Comparison of ENCODE assay signal across 38 mouse cellular contexts in the genomic region with DNA sequence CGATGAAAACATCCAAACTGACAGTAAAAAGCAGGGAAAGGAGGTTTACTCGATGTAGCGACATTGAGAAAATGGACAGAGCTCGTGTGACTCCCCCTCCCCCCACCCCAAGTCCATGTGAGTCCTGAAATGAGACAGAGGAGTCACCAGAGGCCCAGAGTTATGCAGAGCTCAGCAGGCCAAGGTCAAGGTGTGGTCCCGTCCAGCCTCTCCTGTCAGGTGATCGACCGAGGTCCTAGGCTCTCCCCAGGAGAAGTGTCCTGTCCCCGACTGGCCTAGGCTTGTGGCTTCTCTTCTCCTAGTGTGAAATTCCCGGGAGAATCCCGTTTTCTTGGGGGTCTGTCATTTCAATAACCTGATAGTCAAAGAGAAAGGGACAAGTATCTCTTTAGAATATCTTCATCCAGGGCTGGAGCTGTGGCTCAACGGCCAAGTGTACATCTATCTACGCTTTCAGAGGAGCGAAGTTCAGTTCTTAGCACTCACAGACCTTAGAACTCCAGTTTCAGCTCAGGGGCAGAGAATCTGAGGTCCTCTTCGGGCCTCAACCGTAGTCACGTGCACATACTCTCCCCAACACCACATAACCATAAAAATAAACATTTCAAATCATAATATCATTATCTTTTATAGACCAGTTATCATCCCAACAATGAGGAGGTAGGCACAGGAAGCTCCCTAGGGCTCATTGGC. TPM values are rescaled to one million over a fixed set of nuclear protein-coding genes. Genes with fewer than 3 reads are reported as not detected.
"Had no signal": no experiment of that assay in that cellular context is flagged by ENCODE, and none has a peak within 500 bp of the region (broad histone marks: within the 10 kb centered on the region; RNA-seq: fewer than 3 reads in every experiment).

No protein-coding gene starts in this region.

- H3K36me3 ChIP-seq: heart, embryonic 13.5 days; heart, embryonic 15.5 days; hindbrain, embryonic 13.5 days; hindbrain, embryonic 15.5 days; kidney, embryonic 15.5 days; limb, embryonic 13.5 days; limb, embryonic 15.5 days; liver, embryonic 12.5 days had no signal

- ATAC-seq: inflammation-experienced regulatory T-cells, adult 6 months; liver, embryonic 12.5 days had no signal

- H3K9me3 ChIP-seq: heart, embryonic 13.5 days; heart, embryonic 15.5 days; hindbrain, embryonic 13.5 days; hindbrain, embryonic 15.5 days; kidney, embryonic 15.5 days; limb, embryonic 13.5 days; limb, embryonic 15.5 days; liver, embryonic 12.5 days had no signal

- H3K27ac ChIP-seq: gastrocnemius, adult 2 months; heart, adult 2 months; heart, embryonic 13.5 days; heart, embryonic 15.5 days; hindbrain, embryonic 13.5 days; hindbrain, embryonic 15.5 days; kidney, embryonic 15.5 days; kidney, postnatal 0 days; limb, embryonic 13.5 days; limb, embryonic 15.5 days; liver, embryonic 12.5 days; liver, embryonic 14.5 days had no signal

- H3K4me1 ChIP-seq: heart, embryonic 13.5 days; heart, embryonic 15.5 days; limb, embryonic 15.5 days had no signal

- H3K27me3 ChIP-seq: hindbrain, embryonic 13.5 days; hindbrain, embryonic 15.5 days; kidney, embryonic 15.5 days; limb, embryonic 13.5 days; limb, embryonic 15.5 days had no signal

- H3K4me2 ChIP-seq: heart, embryonic 11.5 days; heart, embryonic 13.5 days; heart, embryonic 15.5 days; hindbrain, embryonic 13.5 days; hindbrain, embryonic 15.5 days; kidney, embryonic 15.5 days; limb, embryonic 13.5 days; limb, embryonic 15.5 days; liver, embryonic 12.5 days had no signal

- DNase-seq: gastrocnemius, adult 2 months; gastrocnemius, postnatal 10 days; gastrocnemius, postnatal 25 days; heart, adult 2 months; heart, postnatal 14 days; heart, postnatal 36 days; kidney, adult 11 months; kidney, adult 2 months; kidney, adult 9 months; kidney, postnatal 14 days; kidney, postnatal 36 days; layer of hippocampus, adult 9-11 months; layer of hippocampus, postnatal 36 days; left cerebral cortex, postnatal 4 days had no signal

- H3K4me3 ChIP-seq: gastrocnemius, adult 2 months; heart, adult 2 months; heart, embryonic 13.5 days; heart, embryonic 15.5 days; hindbrain, embryonic 13.5 days; hindbrain, embryonic 15.5 days; kidney, embryonic 15.5 days; limb, embryonic 13.5 days; limb, embryonic 15.5 days; liver, embryonic 12.5 days had no signal

- H3K9ac ChIP-seq: heart, embryonic 13.5 days; heart, embryonic 15.5 days; hindbrain, embryonic 13.5 days; hindbrain, embryonic 15.5 days; kidney, embryonic 15.5 days; limb, embryonic 13.5 days; limb, embryonic 15.5 days; liver, embryonic 12.5 days; liver, embryonic 14.5 days had no signal

RNA-seq across cellular contexts. Expression of a gene that starts 24.4 kb away (rescaled TPM):
- total RNA-seq: gastrocnemius, adult 2 months; gastrocnemius, postnatal 10 days; gastrocnemius, postnatal 25 days; gastrocnemius, postnatal 4 days; granulocyte monocyte progenitor cell, adult 5-6 weeks; heart, adult 2 months; heart, postnatal 14 days; heart, postnatal 36 days; layer of hippocampus, adult 18-20 months; layer of hippocampus, postnatal 14 days; left cerebral cortex, adult 18-20 months; left cerebral cortex, postnatal 10 days; left cerebral cortex, postnatal 25 days; left cerebral cortex, postnatal 4 days; liver, adult 2 months had no signal
- polyA plus RNA-seq: heart, adult 2 months; heart, embryonic 13.5 days; heart, embryonic 15.5 days; heart, postnatal 0 days; hindbrain, embryonic 11.5 days; hindbrain, embryonic 13.5 days; hindbrain, embryonic 15.5 days; kidney, adult 2 months; kidney, postnatal 0 days; large intestine, adult 2 months; limb, embryonic 11.5 days; limb, embryonic 13.5 days; limb, embryonic 15.5 days; liver, adult 2 months had no signal
